Mouse (Mus musculus) lung, postnatal 0 days (tissue): ENCODE results near the gene Ppp1r13l.

Source experiments
- CTCF ChIP-seq: IDR thresholded peaks from 2 replicates; pipeline ENCODE4 v1.5.1; 2016; ENCODE audit warnings: antibody characterized with exemption, mild to moderate bottlenecking
- EP300 ChIP-seq: IDR thresholded peaks from 2 replicates; pipeline ENCODE4 v1.6.1; 2016; ENCODE audit warnings: antibody characterized with exemption, mild to moderate bottlenecking, control low read depth

- TF ChIP-seq CTCF (no peak), EP300 (no peak)
Measured at GRCm38 (mm10) chr7:19316451-19317161, 42.9 kb upstream of the Ppp1r13l start.
